Mouse (Mus musculus) layer of hippocampus, postnatal 10 days (tissue): ENCODE data around the gene Luzp1. TPM values are rescaled to one million over a fixed set of nuclear protein-coding genes. Genes with fewer than 3 reads are reported as not detected.

Experiments
- DNase-seq, 2 experiments: peaks; one replicate each; pipeline ENCODE4 v3.0.0; 2021; ENCODE audit warnings: low spot score in 2 of 2
- total RNA-seq, 2 experiments: library from RNA; stranded (reverse); gene quantifications; 2 replicates each; pipeline ENCODE4 v1.2.3; 2021

Gene Luzp1
- total RNA-seq, 2 experiments from 2014 or later, result 47.3 to 50.2 TPM

GRCm38 (mm10) chr4:136462086-136462838, 7.3 kb upstream of the Luzp1 start, which contains the start of gene 6030445D17Rik:
TSS of gene 6030445D17Rik (plus strand) at chr4:136462250.
- DNase-seq, result peak; percentile 64 to 73

DNA sequence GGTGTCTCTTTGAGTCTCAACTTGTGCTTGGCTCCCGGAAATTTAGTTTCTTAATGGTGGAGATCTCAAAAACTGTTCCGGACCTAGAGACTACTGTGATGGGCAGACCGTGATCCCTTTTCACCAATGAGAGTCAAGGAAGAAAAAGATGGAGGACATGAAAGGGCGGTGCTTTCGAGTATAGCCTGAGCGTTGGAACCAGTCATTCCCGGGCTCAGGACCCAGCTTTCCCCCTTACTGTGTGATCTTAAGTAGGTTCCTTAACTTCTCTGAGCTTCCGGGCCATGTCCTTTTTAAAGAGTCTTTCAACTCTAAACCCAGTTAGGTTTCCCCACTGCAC, 6.8 kb upstream of the Luzp1 start:
- DNase-seq, result peak; percentile 21 to 31

GRCm38 (mm10) chr4:136463436-136463835, 6.1 kb upstream of the Luzp1 start:
- no peak for DNase-seq

DNA sequence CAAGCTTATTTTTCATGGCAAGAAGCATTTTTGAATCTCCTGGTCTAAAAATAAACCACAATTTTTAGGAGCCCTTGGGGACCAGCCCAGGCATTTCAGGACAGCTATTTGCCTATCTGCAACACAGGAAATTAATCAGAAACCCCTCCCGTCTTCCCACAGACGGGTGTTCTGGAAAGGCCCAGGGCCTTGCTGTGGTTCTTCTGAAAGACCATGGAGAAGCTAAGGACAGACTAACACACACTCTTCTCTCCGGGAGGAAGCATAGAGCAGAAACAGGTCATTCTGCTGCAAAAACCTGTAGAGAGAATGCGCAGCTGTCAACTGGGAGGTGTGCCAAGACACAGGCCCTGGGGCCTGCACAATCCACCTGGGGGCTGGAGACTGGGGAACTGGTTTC, 3.3 kb upstream of the Luzp1 start:
- no peak for DNase-seq

DNA sequence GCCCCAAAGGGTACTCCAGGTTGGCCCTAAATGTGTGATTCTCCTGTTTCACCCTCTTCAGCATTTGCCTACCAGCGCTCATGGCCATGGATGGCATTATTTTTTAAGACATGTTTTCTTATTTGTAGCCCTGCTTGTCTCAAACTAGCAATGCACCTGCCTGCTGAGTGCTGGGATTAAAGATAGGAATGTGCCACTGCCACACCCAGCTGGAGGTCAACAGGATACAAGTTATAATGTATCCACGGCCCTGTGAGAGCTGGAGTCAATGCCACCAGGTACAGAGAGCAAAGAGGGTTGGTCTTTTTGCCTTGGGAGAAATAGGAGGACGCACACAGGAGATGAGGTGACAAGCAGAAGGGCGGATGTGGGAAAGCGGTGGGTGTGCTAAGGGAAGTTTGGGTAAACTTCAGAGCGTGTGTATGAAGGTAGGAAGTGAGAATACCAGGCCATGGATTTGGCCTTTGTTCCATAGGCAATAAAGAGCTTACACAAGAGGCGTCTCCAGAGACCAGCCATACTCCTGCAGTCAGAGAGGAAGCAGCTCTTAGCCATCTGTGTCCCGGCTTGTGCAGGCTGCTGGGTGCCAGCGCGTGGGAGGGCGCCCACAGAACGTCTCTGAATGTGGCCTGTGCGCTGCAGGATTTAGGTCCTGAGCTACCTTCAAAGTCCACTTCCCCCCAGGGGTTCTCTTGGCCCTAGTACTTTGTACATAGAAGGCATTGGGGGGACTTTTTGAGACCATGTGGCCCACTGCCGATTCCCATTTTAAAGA, 821 bp upstream of the Luzp1 start:
- peak; percentile 47 to 65 for DNase-seq

- no peak for DNase-seq
These were observed 383 bp downstream of the Luzp1 start for GRCm38 (mm10) chr4:136469941-136470346.

- DNase-seq, result peak; percentile 44 to 64
These were observed 948 bp downstream of the Luzp1 start for GRCm38 (mm10) chr4:136470347-136471071.

- no peak for DNase-seq
These were observed 7.1 kb downstream of the Luzp1 start for GRCm38 (mm10) chr4:136476692-136477091.

DNA sequence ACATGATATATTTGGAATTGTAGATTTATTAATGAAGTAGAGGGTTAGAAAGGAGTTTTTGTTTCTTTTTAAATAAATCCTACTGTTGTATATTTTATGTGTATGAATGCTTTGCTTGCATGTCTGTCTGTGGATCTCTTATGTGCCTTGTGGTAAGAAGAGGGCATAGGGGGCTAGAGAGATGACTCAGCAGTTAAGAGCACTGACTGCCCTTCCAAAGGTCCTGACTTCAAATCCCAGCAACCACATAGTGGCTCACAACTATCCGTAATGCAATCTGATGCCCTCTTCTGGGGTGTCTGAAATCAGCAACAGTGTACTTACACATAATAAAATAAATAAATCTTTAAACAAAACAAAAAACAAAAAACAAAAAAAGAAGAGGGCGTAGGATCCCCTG, 17.0 kb downstream of the Luzp1 start:
- DNase-seq, result no peak

- DNase-seq, result no peak
These were observed 26.4 kb downstream of the Luzp1 start for GRCm38 (mm10) chr4:136495993-136496392.

GRCm38 (mm10) chr4:136505426-136506215, 36.1 kb downstream of the Luzp1 start:
- no peak for DNase-seq

DNA sequence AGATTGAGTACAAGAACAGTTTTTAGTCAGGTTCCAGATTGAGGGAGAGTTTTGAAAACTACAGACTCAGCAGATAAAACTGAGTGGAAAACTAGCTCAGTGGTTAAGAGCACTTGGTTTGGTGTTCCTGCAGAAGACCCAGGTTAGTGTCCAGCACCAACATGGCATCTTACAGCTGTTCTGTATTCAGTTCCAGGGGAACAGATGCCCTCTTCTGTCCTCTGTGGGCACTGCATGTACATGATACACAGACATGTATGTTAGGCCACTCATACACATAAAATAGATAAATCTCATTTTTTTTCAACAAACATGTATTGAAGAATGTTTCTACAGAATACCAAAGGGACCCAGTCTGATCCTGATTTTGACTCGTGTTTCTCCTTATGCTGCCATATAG, 40.3 kb downstream of the Luzp1 start:
- no peak for DNase-seq

DNA sequence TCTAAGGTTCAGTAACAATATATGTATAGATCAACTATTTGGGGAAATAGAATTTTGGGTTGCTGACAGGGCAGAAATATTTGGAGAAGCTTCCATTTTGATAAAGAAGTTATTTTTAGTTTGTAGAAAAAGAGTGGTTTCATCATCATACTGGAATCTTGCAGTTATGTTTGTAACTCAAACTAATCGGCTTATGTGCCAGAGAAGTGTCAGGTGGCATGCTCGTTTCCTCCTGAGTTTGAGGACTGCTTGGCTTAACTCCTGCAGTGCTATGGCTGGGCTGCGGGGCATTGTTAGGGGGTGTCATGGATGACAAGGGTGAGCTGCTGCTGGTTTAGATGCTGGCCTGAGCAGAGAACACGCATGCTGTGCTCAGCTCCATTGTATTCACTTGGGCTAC, 42.1 kb downstream of the Luzp1 start:
- no peak for DNase-seq

DNA sequence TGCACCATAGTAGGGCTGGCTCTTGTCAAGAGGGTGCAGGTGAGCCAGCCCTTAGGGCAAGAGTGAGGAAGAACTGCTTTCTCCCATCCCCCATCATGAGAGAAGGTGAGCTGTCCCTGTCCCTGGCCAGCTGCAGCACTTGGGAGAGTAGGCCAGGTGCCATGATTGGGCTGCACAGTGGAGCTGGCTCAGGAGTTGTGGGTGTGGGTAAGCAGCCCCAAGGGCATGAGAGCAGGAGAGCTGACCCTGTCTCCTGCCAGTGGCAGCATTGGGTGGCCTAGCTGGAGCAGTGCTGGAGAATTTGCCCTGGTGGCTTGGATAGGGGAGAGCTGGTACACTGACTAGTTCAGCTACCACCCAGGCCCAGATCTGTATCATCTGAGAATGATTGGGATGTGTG, 43.3 kb downstream of the Luzp1 start:
- DNase-seq, result no peak

GRCm38 (mm10) chr4:136518141-136518540, 48.6 kb downstream of the Luzp1 start:
- DNase-seq, result no peak

GRCm38 (mm10) chr4:136518576-136518975, 49.0 kb downstream of the Luzp1 start:
- DNase-seq, result no peak

DNA sequence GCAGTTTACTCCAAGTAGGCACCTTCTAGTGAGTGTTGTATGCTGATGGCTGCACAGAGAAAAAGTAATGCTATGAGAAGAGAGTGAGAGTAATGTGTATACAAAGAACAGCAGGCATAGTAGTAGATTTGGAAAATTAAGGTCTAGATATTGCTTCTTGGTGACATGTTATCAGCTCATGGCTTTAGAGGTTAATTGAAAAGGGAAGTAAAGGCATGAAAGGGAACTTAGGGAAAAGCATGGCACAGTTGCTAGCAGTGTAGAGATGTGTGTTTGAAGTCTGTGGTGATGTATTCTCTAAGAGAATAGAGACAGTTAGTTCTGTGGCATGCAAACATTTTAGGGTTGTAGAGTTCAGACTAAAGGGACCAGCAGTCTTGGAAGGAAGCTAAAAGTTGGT, 50.3 kb downstream of the Luzp1 start:
- no peak for DNase-seq

- no peak for DNase-seq
These were observed 52.3 kb downstream of the Luzp1 start for GRCm38 (mm10) chr4:136521898-136522297.

GRCm38 (mm10) chr4:136524309-136524708, 54.7 kb downstream of the Luzp1 start:
- no peak for DNase-seq

GRCm38 (mm10) chr4:136526412-136526811, 56.9 kb downstream of the Luzp1 start:
- peak; percentile 61 to 75 for DNase-seq

GRCm38 (mm10) chr4:136545151-136545550, 75.6 kb downstream of the Luzp1 start:
- DNase-seq, result peak in 1 of 2 experiments; percentile 17
